Mouse (Mus musculus): ENCODE results near the gene Olfr243.
"Not testable (repeated sequence)": the region's sequence is repeated elsewhere in the genome, so short reads cannot be mapped to it uniquely, and the experiment has no call there.

Gene Olfr243

GRCm38 (mm10) chr7:103714371-103714770, at the start of gene Olfr243:
Gene Olfr243 (plus strand): TSS chr7:103714671.
- no peak for DNase-seq (ENCODE audit: low read depth, low spot score)

- DNase-seq (ENCODE audit: low read depth, low spot score): no peak
Measured at GRCm38 (mm10) chr7:103671091-103671490, 43.4 kb upstream of the Olfr243 start, which contains the start of gene Olfr624. Gene Olfr624 (minus strand): TSS chr7:103671191.

GRCm38 (mm10) chr7:103682420-103682819, 32.1 kb upstream of the Olfr243 start, which contains the start of gene Olfr625-ps1:
Gene Olfr625-ps1 (plus strand): TSS chr7:103682720.
- no peak for DNase-seq (ENCODE audit: low read depth, low spot score)

GRCm38 (mm10) chr7:103699469-103699868, 15.0 kb upstream of the Olfr243 start:
- DNase-seq (ENCODE audit: low read depth, low spot score): no peak

- DNase-seq (ENCODE audit: low read depth, low spot score): no peak
Measured at GRCm38 (mm10) chr7:103712024-103712423, 2.4 kb upstream of the Olfr243 start.

GRCm38 (mm10) chr7:103716398-103716797, 1.9 kb downstream of the Olfr243 start:
- DNase-seq (ENCODE audit: low read depth, low spot score): not testable (repeated sequence)

GRCm38 (mm10) chr7:103730074-103730473, 15.6 kb downstream of the Olfr243 start, which contains the start of gene Olfr628:
Gene Olfr628 (plus strand): TSS chr7:103730374.
- no peak for DNase-seq (ENCODE audit: low read depth, low spot score)

GRCm38 (mm10) chr7:103744843-103745242, 30.4 kb downstream of the Olfr243 start, which contains the start of gene Olfr629:
Gene Olfr629 (minus strand): TSS chr7:103744943.
- DNase-seq (ENCODE audit: low read depth, low spot score): no peak

GRCm38 (mm10) chr7:103757233-103757632, 42.8 kb downstream of the Olfr243 start, which contains the start of gene Olfr630:
Gene Olfr630 (minus strand): TSS chr7:103757333.
- no peak for DNase-seq (ENCODE audit: low read depth, low spot score)

GRCm38 (mm10) chr7:103762212-103762611, 47.7 kb downstream of the Olfr243 start:
- DNase-seq (ENCODE audit: low read depth, low spot score): not testable (repeated sequence)

GRCm38 (mm10) chr7:103767687-103768086, 53.2 kb downstream of the Olfr243 start:
- DNase-seq (ENCODE audit: low read depth, low spot score): not testable (repeated sequence)

All from skeletal muscle tissue, adult 2 months (tissue).